Mouse (Mus musculus) cortical plate, adult 2 months (tissue): ENCODE data around the gene Slc35g1.

Experiments used
- CTCF ChIP-seq: fragments of 200-500 bp; IDR thresholded peaks from 2 replicates; pipeline ENCODE4 v1.5.1; 2011; ENCODE audit warnings: mild to moderate bottlenecking, control low read depth, low read length; ENCODE audit not compliant: insufficient read depth; ENCODE audit errors: extremely low read depth
- POLR2A ChIP-seq: fragments of 200-500 bp; IDR thresholded peaks from 2 replicates; pipeline ENCODE4 v1.6.1; 2011; ENCODE audit warnings: mild to moderate bottlenecking, low read length, control low read depth; ENCODE audit not compliant: insufficient read depth; ENCODE audit errors: extremely low read depth

DNA sequence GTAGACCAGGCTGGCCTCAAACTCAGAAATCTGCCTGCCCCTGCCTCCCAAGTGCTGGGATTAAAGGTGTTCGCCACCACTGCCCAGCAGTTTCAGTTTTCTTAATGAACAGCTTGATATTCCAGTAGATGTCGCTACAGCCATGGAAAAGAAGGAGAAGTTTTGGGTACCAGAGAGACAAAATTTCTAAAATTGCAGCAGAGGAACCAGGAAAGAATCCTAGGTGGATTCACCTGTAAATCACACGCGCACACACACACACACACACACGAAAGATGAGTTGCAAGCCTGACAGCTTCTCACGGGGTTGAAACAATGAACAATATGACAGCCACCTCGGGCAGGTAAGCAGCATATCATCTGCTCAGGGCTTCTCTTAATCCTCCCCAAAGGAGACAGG is 28.1 kb downstream of the Slc35g1 start:
- TF ChIP-seq POLR2A (no peak), CTCF (peak; percentile 6; the same call in 1 of the 2 replicates)
